Mouse (Mus musculus): ENCODE measurements around the gene Sh2d1b2.

Sh2d1b2 gene

DNA sequence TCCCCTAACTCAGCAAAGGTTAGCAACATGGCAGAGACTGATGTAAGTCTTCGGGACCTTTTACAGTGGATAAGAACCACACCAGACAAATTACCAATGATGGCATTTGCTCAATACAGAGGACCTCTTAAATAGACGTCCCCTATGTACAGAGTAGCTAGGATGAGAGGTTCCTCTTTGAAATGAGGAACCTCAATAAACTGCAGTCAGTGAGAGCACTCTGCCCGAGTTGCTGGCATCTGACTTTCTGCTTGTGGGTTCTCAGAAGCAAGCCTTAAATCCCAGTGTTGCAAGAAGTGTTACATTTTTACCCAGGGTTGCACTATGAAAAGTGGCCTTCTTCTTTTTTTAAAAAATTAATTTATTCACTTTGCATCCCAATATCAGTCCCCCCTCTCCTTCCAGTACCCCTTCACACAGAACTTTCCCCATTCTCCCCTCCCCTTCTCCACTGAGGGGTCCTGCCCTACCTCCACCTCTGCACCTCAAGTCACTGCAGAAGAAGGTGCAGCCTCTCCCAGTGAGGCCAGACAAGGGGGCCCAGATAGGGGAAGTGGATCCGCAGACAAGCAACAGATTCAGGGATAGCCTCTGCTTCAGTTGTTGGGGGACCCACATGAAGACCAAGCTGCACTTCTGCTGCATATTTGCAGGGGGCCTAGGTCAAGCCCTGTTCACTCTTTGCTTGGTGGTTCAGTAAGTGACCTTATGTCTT lies 50.0 kb downstream of the Sh2d1b2 start:
- no peak for DNase-seq

- peak; percentile 83 for DNase-seq
Observed at GRCm38 (mm10) chr1:170292239-170292951, 59.8 kb downstream of the Sh2d1b2 start.

- no peak for DNase-seq
Observed at GRCm38 (mm10) chr1:170293257-170293656, 60.7 kb downstream of the Sh2d1b2 start.

GRCm38 (mm10) chr1:170294786-170295570 lies 62.4 kb downstream of the Sh2d1b2 start:
- no peak for DNase-seq

DNA sequence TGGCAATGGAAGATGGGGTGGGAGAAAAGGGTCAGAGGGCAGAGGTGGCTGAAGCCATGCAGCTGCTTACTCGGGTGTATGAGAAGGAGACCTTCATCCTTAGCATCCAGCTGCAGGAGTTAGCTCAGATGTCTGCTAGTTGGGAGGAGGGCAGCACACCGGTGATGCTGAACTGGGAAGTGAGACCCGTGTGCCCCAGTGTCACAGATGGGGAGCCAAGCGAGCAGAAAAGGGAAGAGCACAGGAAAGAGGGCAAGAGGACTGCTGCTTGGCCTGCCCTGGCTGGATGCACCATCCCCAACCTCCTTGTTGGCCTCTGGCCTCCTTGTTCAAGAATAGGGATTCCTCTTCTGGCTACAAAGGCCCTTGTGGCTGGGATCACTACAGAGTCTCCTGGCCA lies 66.9 kb downstream of the Sh2d1b2 start:
- no peak for DNase-seq

GRCm38 (mm10) chr1:170301686-170302085 lies 69.1 kb downstream of the Sh2d1b2 start:
- DNase-seq, result no peak

DNA sequence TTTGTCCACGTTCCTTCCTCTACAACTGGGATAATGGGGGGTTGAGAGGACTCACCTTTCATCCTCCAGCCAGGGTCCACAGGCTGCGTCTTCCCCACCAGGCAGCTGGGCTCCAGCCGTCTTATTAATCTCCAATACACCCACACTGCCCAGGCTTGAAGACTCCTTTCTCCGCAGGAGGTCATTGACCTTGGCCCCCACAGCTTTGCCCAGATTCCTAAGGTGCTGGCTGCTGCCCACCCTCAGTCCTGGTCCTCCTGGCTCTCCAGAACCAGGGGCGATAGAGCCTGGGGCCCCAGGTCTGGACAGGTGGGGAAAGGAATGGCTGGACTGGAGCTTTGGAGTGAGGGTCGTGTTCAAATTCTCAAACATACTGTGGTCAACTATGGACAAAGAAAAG lies 69.9 kb downstream of the Sh2d1b2 start:
- DNase-seq, result no peak

DNA sequence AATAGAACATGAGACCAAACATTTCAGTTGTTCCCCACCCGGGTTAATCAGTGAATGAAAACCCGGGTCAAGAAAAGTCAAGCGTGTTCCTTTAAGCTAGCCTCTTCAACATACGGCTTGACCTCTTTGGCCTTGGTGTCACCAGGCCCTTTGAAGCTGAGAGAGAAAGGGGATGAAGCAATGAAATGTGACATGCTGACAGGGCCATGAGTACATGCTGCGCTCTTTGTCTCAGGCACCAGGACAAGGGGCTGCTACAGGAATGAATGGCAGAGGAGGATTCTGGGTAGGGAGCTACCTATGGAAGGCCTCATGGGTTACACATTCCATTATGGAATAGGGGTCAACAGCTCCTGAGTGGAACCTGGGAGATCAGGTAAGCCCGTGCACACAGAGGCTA lies 70.6 kb downstream of the Sh2d1b2 start:
- no peak for DNase-seq
